Mouse (Mus musculus): ENCODE data around the gene Olfr653.

Olfr653 gene

GRCm38 (mm10) chr7:104577014-104577413, at the start of gene Olfr653:
Olfr653 (plus strand) TSS chr7:104577314.
- no peak for DNase-seq (ENCODE audit: low spot score in 2 of 2)

DNA sequence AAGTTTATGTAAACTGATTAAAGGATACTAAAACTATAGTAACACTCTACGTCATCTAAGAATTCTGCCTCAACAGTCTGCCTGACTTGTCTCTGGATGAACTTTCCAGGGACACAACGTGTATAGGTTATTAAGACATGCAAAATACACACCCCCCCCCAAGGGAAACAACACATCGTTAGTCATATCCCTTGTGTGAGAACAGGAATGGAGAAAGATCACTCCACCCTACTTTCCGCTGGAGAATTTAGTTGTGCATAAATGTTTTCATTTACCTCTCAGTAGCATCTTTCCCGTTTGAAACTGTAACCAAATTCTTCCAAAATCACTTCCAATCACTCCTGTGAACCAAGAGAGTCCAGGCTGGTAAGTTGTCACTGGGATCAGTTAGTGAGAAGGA, 27.3 kb upstream of the Olfr653 start, which contains the start of gene Olfr651:
Gene Olfr651 (plus strand): TSS at position 301 of the 400 bp plus-strand sequence.
- DNase-seq (ENCODE audit: low spot score in 2 of 2): no peak

GRCm38 (mm10) chr7:104552700-104553099, 24.4 kb upstream of the Olfr653 start:
- DNase-seq (ENCODE audit: low spot score in 2 of 2): no peak

GRCm38 (mm10) chr7:104560601-104561000, 16.5 kb upstream of the Olfr653 start, which contains the start of gene Olfr652:
Olfr652 (plus strand) TSS chr7:104560901.
- no peak for DNase-seq (ENCODE audit: low spot score in 2 of 2)

DNA sequence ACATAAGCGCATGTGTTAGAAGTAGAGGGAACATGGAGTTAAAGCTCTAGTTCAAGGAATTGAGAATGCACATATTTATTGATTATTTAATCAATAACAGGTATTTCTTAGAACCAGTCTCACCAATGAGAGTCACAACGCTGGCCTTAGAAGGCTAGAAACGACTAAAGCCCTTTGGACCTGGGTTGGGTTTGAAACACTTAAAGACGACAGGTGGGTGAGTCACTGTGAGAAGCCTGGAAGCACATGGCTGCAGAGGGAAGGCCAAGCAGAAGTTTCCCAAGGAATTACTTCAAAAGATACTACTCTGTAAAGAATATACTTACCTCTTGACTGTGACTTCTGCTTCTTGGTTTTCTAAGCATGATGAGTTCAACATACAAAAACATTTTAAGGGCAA, 3.7 kb downstream of the Olfr653 start:
- DNase-seq (ENCODE audit: low spot score in 2 of 2): no peak

DNA sequence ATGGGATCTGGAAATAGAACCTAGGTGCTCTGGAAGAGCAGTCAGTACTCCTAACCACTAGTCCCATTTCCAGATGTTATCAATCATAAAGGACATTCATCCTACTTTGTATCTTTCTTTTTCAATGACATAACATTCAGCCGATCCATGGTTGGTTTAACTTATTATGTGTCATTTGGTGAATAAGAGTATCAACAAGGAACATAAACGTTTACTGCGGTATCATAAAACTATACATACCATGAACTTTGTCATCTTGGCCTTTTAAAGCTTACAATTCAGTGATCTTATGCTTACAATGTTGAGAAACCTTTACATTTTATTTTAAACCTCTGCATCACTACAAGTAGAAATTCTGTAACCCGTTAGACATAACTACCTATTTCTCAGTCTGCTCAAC, 4.3 kb downstream of the Olfr653 start:
- DNase-seq (ENCODE audit: low spot score in 2 of 2): no peak

DNA sequence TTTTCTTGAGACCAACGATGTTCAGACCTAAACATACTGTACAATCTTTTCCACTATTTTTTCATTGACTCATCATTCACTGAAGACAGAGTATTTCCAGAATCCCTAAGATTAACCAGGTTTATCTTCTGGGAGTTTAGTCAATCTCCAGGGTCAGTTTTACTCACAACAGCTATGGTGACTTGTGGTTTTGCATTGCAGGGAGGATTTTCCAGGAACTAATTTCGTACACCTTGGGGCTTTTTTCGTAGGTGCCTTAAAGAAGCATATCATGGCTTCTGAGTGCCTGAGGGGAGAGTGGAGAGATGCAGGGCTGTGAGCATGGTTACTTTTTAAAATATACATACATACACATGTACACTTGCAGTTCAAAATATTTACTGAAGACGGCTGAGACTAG, 9.6 kb downstream of the Olfr653 start, which contains the start of gene Olfr654:
Gene Olfr654 (plus strand): TSS at position 301 of the 400 bp plus-strand sequence.
- DNase-seq (ENCODE audit: low spot score in 2 of 2): no peak

DNA sequence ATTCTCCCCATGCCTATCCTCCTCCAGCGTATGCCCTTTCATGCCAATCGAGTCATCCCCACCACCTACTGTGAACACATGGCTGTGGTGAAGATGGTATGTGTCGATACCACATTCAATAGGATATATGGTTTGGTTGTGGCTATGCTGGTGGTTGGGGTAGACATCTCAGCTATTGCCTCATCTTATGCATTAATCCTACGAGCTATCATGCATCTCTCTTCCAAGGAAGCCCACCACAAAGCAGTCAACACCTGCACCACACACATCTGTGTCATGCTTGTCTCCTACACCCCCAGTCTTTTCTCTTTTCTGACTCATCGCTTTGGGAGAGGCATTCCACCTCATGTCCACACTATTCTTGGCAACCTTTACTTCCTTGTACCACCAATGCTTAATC, 11.2 kb downstream of the Olfr653 start:
- no peak for DNase-seq (ENCODE audit: low spot score in 2 of 2)

DNA sequence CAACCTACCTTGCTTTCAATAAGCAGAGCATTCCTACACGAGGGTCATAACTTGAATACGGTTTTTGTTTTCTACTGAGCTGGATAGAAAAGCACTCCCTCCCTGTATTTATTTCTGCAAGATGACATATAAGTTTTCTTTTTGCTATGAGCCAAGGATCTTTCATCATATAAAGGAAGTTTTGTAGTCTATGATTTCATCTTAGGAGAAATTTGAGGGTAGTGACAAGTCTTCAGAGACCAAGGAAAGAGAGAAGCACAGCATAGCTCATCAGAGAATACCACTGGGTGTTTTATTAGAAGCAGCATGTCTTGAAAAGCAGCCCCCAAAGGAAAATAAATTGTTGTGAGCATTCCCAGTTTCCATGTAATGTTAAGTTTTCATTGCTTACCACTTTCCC, 24.6 kb downstream of the Olfr653 start, which contains the start of gene Olfr655:
Gene Olfr655 (minus strand): TSS at position 101 of the 400 bp plus-strand sequence.
- DNase-seq (ENCODE audit: low spot score in 2 of 2): no peak

- peak; percentile 1 to 15 for DNase-seq (ENCODE audit: low spot score in 2 of 2)
Measured at GRCm38 (mm10) chr7:104603173-104603572, 26.1 kb downstream of the Olfr653 start.

- DNase-seq (ENCODE audit: low spot score in 2 of 2): no peak
Measured at GRCm38 (mm10) chr7:104604727-104605126, 27.6 kb downstream of the Olfr653 start.

GRCm38 (mm10) chr7:104613655-104614054, 36.5 kb downstream of the Olfr653 start, which contains the start of gene Olfr656:
Olfr656 (plus strand) TSS chr7:104613955.
- no peak for DNase-seq (ENCODE audit: low spot score in 2 of 2)

DNA sequence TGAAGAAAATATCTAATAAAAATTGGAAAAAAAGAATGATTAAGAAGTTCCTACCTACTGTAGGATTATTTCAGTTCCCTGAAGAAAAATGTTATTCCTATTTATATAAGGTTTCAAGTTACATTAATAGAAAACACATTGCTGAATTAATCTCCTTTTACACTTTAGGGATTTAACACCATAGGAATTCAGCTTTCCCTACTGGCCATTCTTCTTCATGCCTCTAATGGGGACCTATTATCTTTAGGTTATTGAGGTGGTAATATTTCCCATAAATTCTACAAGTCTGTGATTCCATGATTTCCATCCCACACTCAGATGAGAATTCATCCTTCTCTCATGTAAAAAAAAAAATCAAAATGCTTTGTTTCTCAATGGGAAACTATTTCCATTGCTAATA, 47.4 kb downstream of the Olfr653 start, which contains the start of gene Olfr657:
Gene Olfr657 (plus strand): TSS at position 301 of the 400 bp plus-strand sequence.
- DNase-seq (ENCODE audit: low spot score in 2 of 2): no peak
